ENCODE assay signal across 24 mouse cellular contexts in genomic region chr7:127192989-127193388, GRCm38 (mm10). TPM values are rescaled to one million over a fixed set of nuclear protein-coding genes. Genes with fewer than 3 reads are reported as not detected.
DNase-seq lines count a peak whose midpoint lies in the region; ATAC-seq lines count a peak whose summit lies in the region.
"Had no signal": no experiment of that assay in that cellular context is flagged by ENCODE, and none has a peak within 500 bp of the region (broad histone marks: within the 10 kb centered on the region; RNA-seq: fewer than 3 reads in every experiment).

No protein-coding gene starts in this region.

- peak overlapping the region; percentile 13; the same call in 1 of the 2 replicates for H3K9ac ChIP-seq in intestine, embryonic 16.5 days (ENCODE audit: low read depth, low read length)
- no peak overlapping the region for H3K9ac ChIP-seq in intestine, embryonic 15.5 days
- peak overlapping the region; percentile 22; the same call in 1 of the 2 replicates for H3K9ac ChIP-seq in liver, embryonic 13.5 days
- H3K9ac ChIP-seq: embryonic facial prominence, embryonic 12.5 days; forebrain, embryonic 13.5 days; heart, embryonic 12.5 days; limb, embryonic 15.5 days had no signal

- no peak for DNase-seq in liver, embryonic 13.5 days
- no peak for DNase-seq in liver
- peak; percentile 60 for DNase-seq in kidney, postnatal 14 days
- no peak for DNase-seq in frontal cortex, postnatal 14 days (ENCODE audit: low spot score in 2 of 2)
- DNase-seq in right cerebral cortex, postnatal 10 days (ENCODE audit: low spot score in 2 of 2), result no peak
- DNase-seq: adrenal gland, adult 2 months; cerebellum, adult 11-12 months; cerebellum, postnatal 25 days; heart, postnatal 10 days; layer of hippocampus, adult 9-11 months; lung, adult 18-20 months; lung, postnatal 10 days; right cerebral cortex, postnatal 4 days; thymus, adult 18-20 months; thymus, postnatal 4 days had no signal

- 94% methylated on average over 5 of the region's 5 CpGs for WGBS in intestine, embryonic 16.5 days
- 91% methylated on average over 5 of the region's 5 CpGs for WGBS in intestine, embryonic 15.5 days
- WGBS in liver, embryonic 13.5 days (ENCODE audit: insufficient replicate concordance), result 89% methylated on average over 5 of the region's 5 CpGs

- H3K9me3 ChIP-seq in intestine, embryonic 16.5 days (ENCODE audit: control insufficient read depth, low read length), result no peaks in the 10 kb centered on the region
- no peaks in the 10 kb centered on the region for H3K9me3 ChIP-seq in intestine, embryonic 15.5 days
- H3K9me3 ChIP-seq in liver, embryonic 13.5 days (replicated peaks), result no peaks in the 10 kb centered on the region
- H3K9me3 ChIP-seq: embryonic facial prominence, embryonic 12.5 days; forebrain, embryonic 13.5 days; heart, embryonic 12.5 days; hindbrain, embryonic 10.5 days; limb, embryonic 15.5 days; midbrain, embryonic 10.5 days had no signal

- H3K36me3 ChIP-seq in intestine, embryonic 16.5 days (ENCODE audit: control insufficient read depth, insufficient read depth, low read length), result peaks cover 20% of the 10 kb centered on the region
- peaks cover 15% of the 10 kb centered on the region; the same call in 1 of the 2 replicates for H3K36me3 ChIP-seq in intestine, embryonic 15.5 days
- H3K36me3 ChIP-seq in liver, embryonic 13.5 days, result peaks cover 62% of the 10 kb centered on the region

- H3K4me2 ChIP-seq in intestine, embryonic 16.5 days (ENCODE audit: low read depth, low read length), result 0 out of 2 replicates have a peak overlapping the region, but pooled peaks have one; percentile 16
- H3K4me2 ChIP-seq in intestine, embryonic 15.5 days (replicated peaks), result no peak overlapping the region
- H3K4me2 ChIP-seq in liver, embryonic 13.5 days, result no peak overlapping the region
- H3K4me2 ChIP-seq: embryonic facial prominence, embryonic 12.5 days; forebrain, embryonic 13.5 days; heart, embryonic 12.5 days; limb, embryonic 15.5 days had no signal

- H3K27ac ChIP-seq in intestine, embryonic 16.5 days (ENCODE audit: low read length), result no peak overlapping the region
- H3K27ac ChIP-seq in intestine, embryonic 15.5 days, result no peak overlapping the region
- no peak overlapping the region; the same call in 1 of the 2 replicates for H3K27ac ChIP-seq in liver, embryonic 13.5 days
- H3K27ac ChIP-seq: embryonic facial prominence, embryonic 12.5 days; forebrain, embryonic 13.5 days; hindbrain, embryonic 10.5 days; limb, embryonic 15.5 days; midbrain, embryonic 10.5 days had no signal

- peaks cover 18% of the 10 kb centered on the region for H3K4me1 ChIP-seq in intestine, embryonic 16.5 days (ENCODE audit: control insufficient read depth, insufficient read depth, low read length)
- H3K4me1 ChIP-seq in intestine, embryonic 15.5 days (replicated peaks), result peaks cover 20% of the 10 kb centered on the region
- H3K4me1 ChIP-seq in liver, embryonic 13.5 days (replicated peaks), result peaks cover 54% of the 10 kb centered on the region

- no peak overlapping the region for H3K4me3 ChIP-seq in intestine, embryonic 16.5 days (ENCODE audit: low read length)
- H3K4me3 ChIP-seq in intestine, embryonic 15.5 days (replicated peaks), result no peak overlapping the region
- no peak overlapping the region for H3K4me3 ChIP-seq in liver, embryonic 13.5 days (replicated peaks)
- H3K4me3 ChIP-seq: embryonic facial prominence, embryonic 12.5 days; forebrain, embryonic 13.5 days; heart, embryonic 12.5 days; limb, embryonic 15.5 days; midbrain, embryonic 10.5 days had no signal

- no peak for ATAC-seq in intestine, embryonic 16.5 days
- no peak for ATAC-seq in intestine, embryonic 15.5 days
- ATAC-seq in liver, embryonic 13.5 days (ENCODE audit: low read depth), result no peak
- ATAC-seq: forebrain, embryonic 13.5 days; hindbrain, embryonic 16.5 days had no signal

- H3K27me3 ChIP-seq in intestine, embryonic 16.5 days (replicated peaks; ENCODE audit: control insufficient read depth, insufficient read depth, low read length), result no peaks in the 10 kb centered on the region
- H3K27me3 ChIP-seq in intestine, embryonic 15.5 days (replicated peaks), result no peaks in the 10 kb centered on the region
- no peaks in the 10 kb centered on the region for H3K27me3 ChIP-seq in liver, embryonic 13.5 days
- H3K27me3 ChIP-seq: embryonic facial prominence, embryonic 12.5 days; forebrain, embryonic 13.5 days; heart, embryonic 12.5 days; limb, embryonic 15.5 days had no signal

RNA-seq across cellular contexts. Expression of gene Cd2bp2, which starts 2.9 kb away (rescaled TPM):
- polyA plus RNA-seq in intestine, embryonic 16.5 days (2015; fragmentation: Nextera tagmentation; extraction: Ambion mirVana), result 42.2 and 43.3 TPM in 2 replicates
- polyA plus RNA-seq in intestine, embryonic 15.5 days (2015; fragmentation: Nextera tagmentation; extraction: Ambion mirVana), result 43.4 and 46.7 TPM in 2 replicates
- polyA plus RNA-seq in liver, embryonic 13.5 days (2015; fragmentation: Nextera tagmentation; extraction: Ambion mirVana), result 27.1 and 32.1 TPM in 2 replicates

RNA-seq across cellular contexts. Expression of gene Tbc1d10b, which starts 15.3 kb away (rescaled TPM):
- 15.5 and 18.4 TPM in 2 replicates for polyA plus RNA-seq in intestine, embryonic 16.5 days (2015; fragmentation: Nextera tagmentation; extraction: Ambion mirVana)
- polyA plus RNA-seq in intestine, embryonic 15.5 days (2015; fragmentation: Nextera tagmentation; extraction: Ambion mirVana), result 23.2 and 23.6 TPM in 2 replicates
- polyA plus RNA-seq in liver, embryonic 13.5 days (2015; fragmentation: Nextera tagmentation; extraction: Ambion mirVana), result 15.8 and 15.9 TPM in 2 replicates

RNA-seq across cellular contexts. Expression of gene Mylpf, which starts 15.7 kb away (rescaled TPM):
- 20.3 and 21.0 TPM in 2 replicates for polyA plus RNA-seq in intestine, embryonic 16.5 days (2015; fragmentation: Nextera tagmentation; extraction: Ambion mirVana)
- 15.4 and 21.1 TPM in 2 replicates for polyA plus RNA-seq in intestine, embryonic 15.5 days (2015; fragmentation: Nextera tagmentation; extraction: Ambion mirVana)
- polyA plus RNA-seq in liver, embryonic 13.5 days (2015; fragmentation: Nextera tagmentation; extraction: Ambion mirVana), result 42.7 and 46.8 TPM in 2 replicates
- polyA plus RNA-seq: adrenal gland, adult 2 months had no signal

RNA-seq across cellular contexts. Expression of gene Zfp553, which starts 39.9 kb away (rescaled TPM):
- polyA plus RNA-seq in intestine, embryonic 16.5 days (2015; fragmentation: Nextera tagmentation; extraction: Ambion mirVana), result 21.6 and 23.6 TPM in 2 replicates
- 24.7 and 27.5 TPM in 2 replicates for polyA plus RNA-seq in intestine, embryonic 15.5 days (2015; fragmentation: Nextera tagmentation; extraction: Ambion mirVana)
- 8.3 and 9.0 TPM in 2 replicates for polyA plus RNA-seq in liver, embryonic 13.5 days (2015; fragmentation: Nextera tagmentation; extraction: Ambion mirVana)

RNA-seq across cellular contexts. Expression of gene Sept1, which starts 39.9 kb away (rescaled TPM):
- polyA plus RNA-seq in intestine, embryonic 16.5 days (2015; fragmentation: Nextera tagmentation; extraction: Ambion mirVana), result 15.4 and 16.3 TPM in 2 replicates
- polyA plus RNA-seq in intestine, embryonic 15.5 days (2015; fragmentation: Nextera tagmentation; extraction: Ambion mirVana), result 13.8 and 16.0 TPM in 2 replicates
- polyA plus RNA-seq in liver, embryonic 13.5 days (2015; fragmentation: Nextera tagmentation; extraction: Ambion mirVana), result 9.7 and 9.8 TPM in 2 replicates
